Mouse (Mus musculus): ENCODE data around the gene Gm45140. TPM values are rescaled to one million over a fixed set of nuclear protein-coding genes. Genes with fewer than 3 reads are reported as not detected.

The Gm45140 gene
- polyA plus RNA-seq, 1 experiment = 1.8 TPM

GRCm38 (mm10) chr6:87788896-87789587, 46.6 kb downstream of the Gm45140 start:
- TF ChIP-seq GATA1 (IDR thresholded peaks at IDR 0.05; ENCODE audit: low read length) (no peak), TAL1 (IDR thresholded peaks at IDR 0.05; ENCODE audit: low read length) (no peak)
- H3K4me1 ChIP-seq (ENCODE audit: control insufficient read depth) = peaks cover 80% of the 10 kb centered on the region
- H3K4me3 ChIP-seq (replicated peaks) = no peak overlapping the region
- peaks cover 78% of the 10 kb centered on the region for H3K36me3 ChIP-seq (ENCODE audit: control insufficient read depth)
- H3K27me3 ChIP-seq (ENCODE audit: control insufficient read depth) = no peaks in the 10 kb centered on the region
- no peaks in the 10 kb centered on the region for H3K9me3 ChIP-seq (ENCODE audit: control insufficient read depth, low read length)

GRCm38 (mm10) chr6:87788266-87788895, 47.2 kb downstream of the Gm45140 start:
- TF ChIP-seq TAL1 (IDR thresholded peaks at IDR 0.05; ENCODE audit: low read length) (no peak), GATA1 (IDR thresholded peaks at IDR 0.05; ENCODE audit: low read length) (no peak)
- Histone ChIP-seq H3K9me3 (ENCODE audit: control insufficient read depth, low read length) (no peaks in the 10 kb centered on the region), H3K4me1 (ENCODE audit: control insufficient read depth) (peaks cover 79% of the 10 kb centered on the region), H3K27me3 (ENCODE audit: control insufficient read depth) (no peaks in the 10 kb centered on the region), H3K4me3 (replicated peaks) (no peak overlapping the region), H3K36me3 (ENCODE audit: control insufficient read depth) (peaks cover 71% of the 10 kb centered on the region)

DNA sequence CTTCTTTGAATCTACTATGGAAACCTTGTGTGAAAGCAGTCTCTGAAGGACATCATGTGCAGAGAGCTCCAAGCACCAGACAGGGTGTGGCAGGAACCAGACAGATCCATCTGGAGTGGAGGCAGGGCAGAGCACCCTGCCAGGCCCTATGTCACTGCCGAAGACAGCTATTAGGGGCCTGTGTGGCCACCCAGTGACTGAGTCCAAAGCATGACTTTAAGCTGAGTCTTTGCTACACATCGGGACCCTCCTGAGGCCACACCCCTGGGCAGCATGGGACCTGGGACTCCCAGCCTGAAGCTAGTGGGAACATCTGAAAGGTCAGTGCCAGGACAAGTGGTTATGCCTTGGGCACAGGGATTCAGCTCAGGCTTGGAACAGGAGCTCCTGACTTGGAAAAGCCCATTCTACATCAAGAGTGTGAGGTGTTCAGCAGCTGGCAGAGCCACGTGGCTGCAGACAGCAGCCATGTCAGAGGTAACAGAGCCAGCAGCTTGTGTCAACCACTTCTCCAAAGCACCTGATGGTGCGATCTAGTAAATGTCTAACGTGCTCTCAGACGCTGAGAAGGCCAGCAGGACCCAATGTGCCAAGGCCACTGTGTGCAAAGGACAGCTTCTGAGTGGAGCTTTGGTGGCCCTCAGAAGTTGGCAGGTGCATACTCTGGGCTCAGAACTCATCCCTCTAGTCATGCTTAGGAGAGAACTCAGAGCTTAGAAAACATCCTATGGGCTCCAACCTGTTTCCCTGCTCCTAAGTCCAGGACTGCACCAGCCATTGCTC, 48.3 kb downstream of the Gm45140 start:
- TF ChIP-seq GATA1 (IDR thresholded peaks at IDR 0.05; ENCODE audit: low read length) (no peak), TAL1 (IDR thresholded peaks at IDR 0.05; ENCODE audit: low read length) (no peak)
- H3K4me1 ChIP-seq (ENCODE audit: control insufficient read depth) = peaks cover 72% of the 10 kb centered on the region

DNA sequence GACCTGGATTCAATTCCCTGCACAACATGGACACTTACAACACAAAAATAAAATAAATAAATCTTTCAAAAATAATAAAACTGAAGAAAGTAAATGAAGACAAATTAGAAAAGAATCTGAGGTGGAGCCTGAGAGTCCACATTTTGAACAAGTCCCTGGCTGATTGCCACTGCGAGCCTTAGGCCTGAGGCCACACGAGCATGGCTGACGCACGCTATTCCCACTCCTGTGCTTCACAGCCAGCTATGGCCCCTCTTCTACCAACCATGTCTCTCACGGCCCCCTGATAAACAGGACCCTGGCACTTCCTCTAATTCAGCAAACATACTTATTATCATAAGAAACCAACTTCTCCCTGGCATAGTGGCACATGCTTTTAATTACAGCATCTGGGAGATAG, 49.0 kb downstream of the Gm45140 start:
- H3K9me3 ChIP-seq (ENCODE audit: control insufficient read depth, low read length) = no peaks in the 10 kb centered on the region
- no peaks in the 10 kb centered on the region for H3K27me3 ChIP-seq (ENCODE audit: control insufficient read depth)
- peaks cover 68% of the 10 kb centered on the region for H3K4me1 ChIP-seq (ENCODE audit: control insufficient read depth)
- no peak overlapping the region for H3K4me3 ChIP-seq (replicated peaks)
- no peak for TF ChIP-seq TAL1 (IDR thresholded peaks at IDR 0.05; ENCODE audit: low read length)
- TF ChIP-seq GATA1 (IDR thresholded peaks at IDR 0.05; ENCODE audit: low read length) = no peak
- H3K36me3 ChIP-seq (ENCODE audit: control insufficient read depth) = peaks cover 54% of the 10 kb centered on the region

More for the DNA sequence above, 48.3 kb downstream of the Gm45140 start:
- Histone ChIP-seq H3K9me3 (ENCODE audit: control insufficient read depth, low read length) (no peaks in the 10 kb centered on the region), H3K4me3 (replicated peaks) (no peak overlapping the region), H3K36me3 (ENCODE audit: control insufficient read depth) (peaks cover 60% of the 10 kb centered on the region), H3K27me3 (ENCODE audit: control insufficient read depth) (no peaks in the 10 kb centered on the region)

DNA sequence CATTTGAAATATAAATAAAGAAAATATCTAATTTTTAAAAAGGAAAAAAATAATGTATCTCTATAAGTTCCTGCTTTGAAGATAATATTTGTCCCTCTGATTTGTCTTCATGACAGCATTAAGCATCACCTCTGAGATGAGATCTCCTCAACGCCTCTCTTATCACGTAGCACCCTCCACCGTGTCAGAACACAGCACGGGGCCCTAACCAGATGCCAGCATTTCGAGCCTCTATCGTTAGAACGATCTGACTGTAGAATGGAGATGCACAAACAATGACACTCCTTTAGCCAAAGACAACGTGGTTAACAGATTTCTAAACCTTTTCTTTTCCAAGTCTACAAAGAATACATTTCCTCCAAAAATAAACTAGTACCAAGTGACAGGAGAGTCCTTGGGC, 51.6 kb downstream of the Gm45140 start:
- Histone ChIP-seq H3K36me3 (ENCODE audit: control insufficient read depth) (peaks cover 43% of the 10 kb centered on the region), H3K4me3 (replicated peaks) (no peak overlapping the region), H3K27me3 (ENCODE audit: control insufficient read depth) (no peaks in the 10 kb centered on the region), H3K4me1 (ENCODE audit: control insufficient read depth) (peaks cover 60% of the 10 kb centered on the region), H3K9me3 (ENCODE audit: control insufficient read depth, low read length) (no peaks in the 10 kb centered on the region)
- TF ChIP-seq GATA1 (IDR thresholded peaks at IDR 0.05; ENCODE audit: low read length) (no peak), TAL1 (IDR thresholded peaks at IDR 0.05; ENCODE audit: low read length) (no peak)

GRCm38 (mm10) chr6:87780546-87781301, 54.9 kb downstream of the Gm45140 start:
- Histone ChIP-seq H3K36me3 (ENCODE audit: control insufficient read depth) (peaks cover 45% of the 10 kb centered on the region), H3K27me3 (ENCODE audit: control insufficient read depth) (no peaks in the 10 kb centered on the region), H3K4me3 (replicated peaks) (no peak overlapping the region), H3K4me1 (ENCODE audit: control insufficient read depth) (peaks cover 68% of the 10 kb centered on the region), H3K9me3 (ENCODE audit: control insufficient read depth, low read length) (no peaks in the 10 kb centered on the region)
- no peak for TF ChIP-seq GATA1 (IDR thresholded peaks at IDR 0.05; ENCODE audit: low read length)
- TF ChIP-seq TAL1 (IDR thresholded peaks at IDR 0.05; ENCODE audit: low read length) = no peak

GRCm38 (mm10) chr6:87779174-87780165, 56.1 kb downstream of the Gm45140 start:
- TF ChIP-seq TAL1 (IDR thresholded peaks at IDR 0.05; ENCODE audit: low read length) (no peak), GATA1 (IDR thresholded peaks at IDR 0.05; ENCODE audit: low read length) (no peak)
- Histone ChIP-seq H3K4me1 (ENCODE audit: control insufficient read depth) (peaks cover 69% of the 10 kb centered on the region), H3K4me3 (replicated peaks) (no peak overlapping the region)

More at GRCm38 (mm10) chr6:87779174-87780165, 56.1 kb downstream of the Gm45140 start:
- peaks cover 41% of the 10 kb centered on the region for H3K36me3 ChIP-seq (ENCODE audit: control insufficient read depth)
- peaks cover 2% of the 10 kb centered on the region; the same call in 1 of the 2 replicates for H3K27me3 ChIP-seq (ENCODE audit: control insufficient read depth)
- H3K9me3 ChIP-seq (ENCODE audit: control insufficient read depth, low read length) = no peaks in the 10 kb centered on the region; the same call in 1 of the 2 replicates
